Mouse (Mus musculus) neural tube, embryonic 15.5 days (tissue): ENCODE data around the gene Epn2. TPM values are rescaled to one million over a fixed set of nuclear protein-coding genes. Genes with fewer than 3 reads are reported as not detected.
A peak's percentile ranks its signal among the peaks of the same experiment; 100 is the strongest.
"Not testable (repeated sequence)": the region's sequence is repeated elsewhere in the genome, so short reads cannot be mapped to it uniquely, and the experiment has no call there.

Experiments
- ATAC-seq: fragments of 200-750 bp; cut with Nextera tagmentation; 2 replicates; pipeline ENCODE4 v1.8.0; 2017; ENCODE audit warnings: mild to moderate bottlenecking, moderate TSS enrichment, moderate library complexity; ENCODE audit not compliant: low FRiP score
- H3K27ac ChIP-seq: fragments of 300-500 bp; sonication (generic); replicated peaks from 2 replicates; pipeline ENCODE4 v1.5.1; 2015; ENCODE audit warnings: mild to moderate bottlenecking, inconsistent platforms
- H3K27me3 ChIP-seq: fragments of 300-500 bp; sonication (generic); replicated peaks from 2 replicates; pipeline ENCODE4 v1.6.1; 2015; ENCODE audit warnings: inconsistent platforms
- H3K36me3 ChIP-seq: fragments of 300-500 bp; sonication (generic); 2 replicates; pipeline ENCODE4 v1.6.1; 2015; ENCODE audit warnings: inconsistent platforms
- H3K4me1 ChIP-seq: fragments of 300-500 bp; sonication (generic); 2 replicates; pipeline ENCODE4 v1.6.1; 2015; ENCODE audit warnings: inconsistent platforms
- H3K4me2 ChIP-seq: fragments of 300-500 bp; sonication (generic); 2 replicates; pipeline ENCODE4 v1.6.1; 2015; ENCODE audit warnings: inconsistent platforms, mild to moderate bottlenecking, moderate library complexity
- H3K4me3 ChIP-seq: fragments of 300-500 bp; sonication (generic); replicated peaks from 2 replicates; pipeline ENCODE4 v1.5.1; 2015; ENCODE audit warnings: mild to moderate bottlenecking, inconsistent platforms
- H3K9ac ChIP-seq: fragments of 300-500 bp; sonication (generic); replicated peaks from 2 replicates; pipeline ENCODE4 v1.6.1; 2015; ENCODE audit warnings: mild to moderate bottlenecking, inconsistent platforms
- H3K9me3 ChIP-seq: fragments of 300-500 bp; sonication (generic); replicated peaks from 2 replicates; pipeline ENCODE4 v1.6.1; 2016; ENCODE audit warnings: inconsistent platforms
- WGBS: fragments of 180-500 bp; shearing (Covaris S2); methylation state at CpG from one replicate; pipeline ENCODE4 v1.1.7; 2015; ENCODE audit warnings: mixed read lengths; 5-methylcytosine and 5-hydroxymethylcytosine counted together
- polyA plus RNA-seq: library from polyadenylated mRNA; unstranded; fragments of >200 nt; fragmentation: Nextera tagmentation; extraction: Ambion mirVana; gene quantifications from 2 replicates; pipeline ENCODE4 v1.2.1, GENCODE M21; 2015

Gene Epn2
- polyA plus RNA-seq, 1 experiment from 2014 or later, result 60.1 TPM

- Histone ChIP-seq H3K4me3 (no peak overlapping the region), H3K4me1 (no peaks in the 10 kb centered on the region), H3K27ac (no peak overlapping the region), H3K27me3 (no peaks in the 10 kb centered on the region), H3K4me2 (no peak overlapping the region), H3K9ac (no peak overlapping the region), H3K9me3 (no peaks in the 10 kb centered on the region), H3K36me3 (no peaks in the 10 kb centered on the region)
- no peak for ATAC-seq
- WGBS, result 69% methylated on average over 4 of the region's 4 CpGs
Measured at GRCm38 (mm10) chr11:61585421-61585820, 5.9 kb upstream of the Epn2 start.

GRCm38 (mm10) chr11:61584830-61585229, 5.3 kb upstream of the Epn2 start:
- no peak for ATAC-seq
- no peak overlapping the region for H3K27ac ChIP-seq
- no peaks in the 10 kb centered on the region for H3K36me3 ChIP-seq
- no peaks in the 10 kb centered on the region for H3K9me3 ChIP-seq
- H3K9ac ChIP-seq, result no peak overlapping the region
- H3K4me3 ChIP-seq, result no peak overlapping the region
- WGBS, result 80% methylated on average over 4 of the region's 4 CpGs
- no peak overlapping the region for H3K4me2 ChIP-seq
- no peaks in the 10 kb centered on the region for H3K4me1 ChIP-seq
- no peaks in the 10 kb centered on the region for H3K27me3 ChIP-seq

GRCm38 (mm10) chr11:61584096-61584495, 4.6 kb upstream of the Epn2 start:
- no peaks in the 10 kb centered on the region for H3K27me3 ChIP-seq
- H3K27ac ChIP-seq, result no peak overlapping the region
- H3K4me2 ChIP-seq, result no peak overlapping the region
- no peak overlapping the region for H3K4me3 ChIP-seq
- H3K9ac ChIP-seq, result no peak overlapping the region
- H3K36me3 ChIP-seq, result no peaks in the 10 kb centered on the region
- WGBS, result 87% methylated on average over 6 of the region's 6 CpGs
- H3K4me1 ChIP-seq, result no peaks in the 10 kb centered on the region
- H3K9me3 ChIP-seq, result no peaks in the 10 kb centered on the region
- ATAC-seq, result no peak

- H3K4me3 ChIP-seq, H3K27ac ChIP-seq, H3K9me3 ChIP-seq, H3K27me3 ChIP-seq, H3K4me2 ChIP-seq, H3K4me1 ChIP-seq, H3K9ac ChIP-seq, H3K36me3 ChIP-seq, ATAC-seq: not testable (repeated sequence)
- WGBS, result 91% methylated on average over 4 of the region's 5 CpGs
Measured at GRCm38 (mm10) chr11:61582808-61583207, 3.3 kb upstream of the Epn2 start.

GRCm38 (mm10) chr11:61579878-61580381, 443 bp upstream of the Epn2 start:
- no peaks in the 10 kb centered on the region for H3K9me3 ChIP-seq
- H3K9ac ChIP-seq, result no peak overlapping the region
- H3K4me1 ChIP-seq, result peaks cover 24% of the 10 kb centered on the region
- H3K4me2 ChIP-seq, result peak overlapping the region; percentile 70
- peak overlapping the region; percentile 90; the same call in 1 of the 2 replicates for H3K27ac ChIP-seq
- peak overlapping the region; percentile 92 for H3K4me3 ChIP-seq
- H3K36me3 ChIP-seq, result no peaks in the 10 kb centered on the region
- no peak for ATAC-seq
- WGBS, result 89% methylated on average over 7 of the region's 7 CpGs
- no peaks in the 10 kb centered on the region for H3K27me3 ChIP-seq

- no peak; the same call in 1 of the 2 replicates for ATAC-seq
- Histone ChIP-seq H3K4me2 (peak overlapping the region; percentile 70), H3K36me3 (no peaks in the 10 kb centered on the region), H3K4me1 (peaks cover 29% of the 10 kb centered on the region), H3K27ac (peak overlapping the region; percentile 90), H3K9ac (peak overlapping the region; percentile 97), H3K27me3 (no peaks in the 10 kb centered on the region), H3K9me3 (no peaks in the 10 kb centered on the region), H3K4me3 (peak overlapping the region; percentile 92)
- WGBS, result under 1% methylated on average over 17 of the region's 17 CpGs
Measured at GRCm38 (mm10) chr11:61578541-61578982, 925 bp downstream of the Epn2 start.

GRCm38 (mm10) chr11:61577991-61578390, 1.5 kb downstream of the Epn2 start:
- H3K27ac ChIP-seq, result no peak overlapping the region
- H3K9me3 ChIP-seq, result no peaks in the 10 kb centered on the region
- peak overlapping the region; percentile 92 for H3K4me3 ChIP-seq
- WGBS, result 3% methylated on average over 5 of the region's 5 CpGs
- peak overlapping the region; percentile 70 for H3K4me2 ChIP-seq
- no peak for ATAC-seq
- peak overlapping the region; percentile 97 for H3K9ac ChIP-seq
- H3K4me1 ChIP-seq, result peaks cover 29% of the 10 kb centered on the region
- H3K27me3 ChIP-seq, result no peaks in the 10 kb centered on the region
- H3K36me3 ChIP-seq, result no peaks in the 10 kb centered on the region

- Histone ChIP-seq H3K36me3 (no peaks in the 10 kb centered on the region), H3K4me3 (no peak overlapping the region; the same call in 1 of the 2 replicates), H3K27ac (no peak overlapping the region), H3K4me1 (peaks cover 29% of the 10 kb centered on the region), H3K27me3 (no peaks in the 10 kb centered on the region), H3K4me2 (peak overlapping the region; percentile 70), H3K9me3 (no peaks in the 10 kb centered on the region), H3K9ac (no peak overlapping the region)
- ATAC-seq, result no peak
Measured at GRCm38 (mm10) chr11:61577349-61577748, 2.1 kb downstream of the Epn2 start.

- Histone ChIP-seq H3K9me3 (no peaks in the 10 kb centered on the region), H3K9ac (no peak overlapping the region), H3K4me2 (no peak overlapping the region), H3K36me3 (no peaks in the 10 kb centered on the region), H3K4me1 (peaks cover 37% of the 10 kb centered on the region), H3K27ac (no peak overlapping the region), H3K4me3 (no peak overlapping the region), H3K27me3 (no peaks in the 10 kb centered on the region)
- no peak for ATAC-seq
- 89% methylated on average over 4 of the region's 4 CpGs for WGBS
Measured at GRCm38 (mm10) chr11:61573266-61573665, 6.2 kb downstream of the Epn2 start.

GRCm38 (mm10) chr11:61571225-61571624, 8.3 kb downstream of the Epn2 start:
- no peak overlapping the region for H3K4me2 ChIP-seq
- no peak overlapping the region for H3K27ac ChIP-seq
- H3K9me3 ChIP-seq, result no peaks in the 10 kb centered on the region
- no peak overlapping the region for H3K9ac ChIP-seq
- WGBS, result 98% methylated on average over 3 of the region's 3 CpGs
- no peak for ATAC-seq
- H3K27me3 ChIP-seq, result no peaks in the 10 kb centered on the region
- H3K36me3 ChIP-seq, result no peaks in the 10 kb centered on the region
- peaks cover 18% of the 10 kb centered on the region for H3K4me1 ChIP-seq
- no peak overlapping the region for H3K4me3 ChIP-seq

GRCm38 (mm10) chr11:61569671-61570070, 9.8 kb downstream of the Epn2 start:
- Histone ChIP-seq H3K4me1 (peaks cover 17% of the 10 kb centered on the region), H3K4me3 (no peak overlapping the region), H3K27me3 (no peaks in the 10 kb centered on the region), H3K36me3 (no peaks in the 10 kb centered on the region), H3K9ac (no peak overlapping the region), H3K4me2 (no peak overlapping the region), H3K9me3 (no peaks in the 10 kb centered on the region), H3K27ac (no peak overlapping the region)
- 81% methylated on average over 1 of the region's 1 CpGs for WGBS
- ATAC-seq, result no peak

GRCm38 (mm10) chr11:61564566-61564965, 14.9 kb downstream of the Epn2 start:
- ATAC-seq, result no peak
- Histone ChIP-seq H3K9me3 (no peaks in the 10 kb centered on the region), H3K27ac (0 out of 2 replicates have a peak overlapping the region, but pooled peaks have one; percentile 33), H3K27me3 (no peaks in the 10 kb centered on the region), H3K4me2 (no peak overlapping the region), H3K4me3 (no peak overlapping the region), H3K36me3 (no peaks in the 10 kb centered on the region), H3K4me1 (peaks cover 24% of the 10 kb centered on the region), H3K9ac (no peak overlapping the region)
- 81% methylated on average over 2 of the region's 2 CpGs for WGBS
